Mouse (Mus musculus): ENCODE measurements at regions not wholly inside any gene's neighbourhood (a gene's known extent, or its start where the extent isn't known, plus 50 kb on each side); places are given as distances from the start of the nearest gene placed in this dataset.
"Not testable (repeated sequence)": the region's sequence is repeated elsewhere in the genome, so short reads cannot be mapped to it uniquely, and the experiment has no call there.

GRCm38 (mm10) chr9:76407549-76407948, 83.9 kb upstream of the Hcrtr2 start:
- in situ Hi-C loops (cut with MboI, MseI): no loop called here

- in situ Hi-C loops (cut with MboI, MseI): not testable (repeated sequence)
Observed at GRCm38 (mm10) chr9:76401897-76402670, 78.4 kb upstream of the Hcrtr2 start.

DNA sequence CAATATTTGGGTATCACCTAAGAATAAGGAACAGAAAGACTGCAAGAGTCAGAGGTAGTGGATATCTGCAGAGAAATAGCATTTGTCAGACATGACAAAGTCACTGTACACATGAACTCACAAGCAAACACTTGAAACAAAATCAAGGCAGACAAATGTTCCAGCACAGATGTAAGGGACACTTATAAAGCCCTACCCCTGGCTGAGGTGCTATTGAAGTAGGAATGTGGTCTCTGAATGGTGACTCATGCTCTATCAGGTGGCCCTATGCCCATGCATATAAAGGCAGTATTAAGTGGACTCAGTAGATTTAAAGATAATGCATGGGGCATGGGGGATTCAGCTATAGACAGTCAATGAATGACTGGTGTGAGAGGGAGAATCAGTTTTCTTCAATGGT, 77.2 kb upstream of the Hcrtr2 start:
- in situ Hi-C loops (cut with MboI, MseI): no loop called here

DNA sequence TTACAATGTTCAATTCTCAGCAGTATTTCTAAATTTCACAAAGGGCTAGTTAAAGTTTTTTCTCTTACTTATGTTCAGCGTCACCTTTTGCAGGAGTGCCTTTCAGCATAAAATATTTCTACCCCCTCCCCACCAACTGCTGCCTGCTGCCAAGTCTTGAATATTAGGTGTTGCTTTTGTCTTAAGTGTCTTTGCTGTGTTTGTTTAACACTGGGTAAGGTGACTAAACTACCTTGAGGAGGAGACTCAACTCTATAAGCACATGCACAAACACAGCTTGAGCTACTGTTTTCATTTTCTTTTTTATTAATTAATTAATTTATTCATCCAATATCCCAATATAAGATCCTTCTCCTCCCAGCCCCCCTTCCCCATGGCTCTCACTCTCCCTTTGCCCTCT, 70.1 kb upstream of the Hcrtr2 start:
- in situ Hi-C loops (cut with MboI, MseI): loop anchor here (10.0 kb wide), 1 partner anchor 981 kb away; no protein-coding TSS in a partner anchor

DNA sequence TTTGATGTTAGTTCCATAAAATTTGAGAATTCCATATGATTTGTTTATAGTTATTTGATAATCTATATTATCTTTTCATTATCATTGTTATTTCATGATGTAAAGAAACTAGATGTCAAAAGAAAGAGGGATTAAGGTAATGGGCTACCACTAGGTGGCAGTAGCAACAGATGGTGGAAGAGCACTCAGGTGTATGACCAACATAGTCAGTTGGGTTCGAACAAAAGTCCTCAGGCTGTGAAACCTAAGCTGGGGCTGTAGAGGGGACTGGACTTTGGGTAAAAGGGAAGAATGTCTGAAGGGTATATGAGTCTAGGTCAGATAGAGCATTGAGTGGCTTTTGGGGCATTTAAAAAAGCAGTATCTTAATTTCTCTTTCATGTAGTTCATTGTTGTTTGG, 67.2 kb upstream of the Hcrtr2 start:
- in situ Hi-C loops (cut with MboI, MseI): loop anchor here (10.0 kb wide), 1 partner anchor 984 kb away; no protein-coding TSS in a partner anchor
